Mouse (Mus musculus): ENCODE results near the gene Rbbp9.

Rbbp9 gene

GRCm38 (mm10) chr2:144502134-144502533 is 48.5 kb downstream of the Rbbp9 start:
- no peak for DNase-seq (ENCODE audit: low read depth, low spot score)
